Mouse (Mus musculus): ENCODE results near the gene Rbm5. TPM values are rescaled to one million over a fixed set of nuclear protein-coding genes. Genes with fewer than 3 reads are reported as not detected.

Gene Rbm5
- polyA plus RNA-seq, 1 experiment from 2014 or later = 108 TPM

GRCm38 (mm10) chr9:107692785-107693184 lies 78.0 kb downstream of the Rbm5 start:
- no peak for ATAC-seq (replicated peaks; ENCODE audit: low FRiP score, low read depth)
- no peak for TF ChIP-seq CTCF (IDR thresholded peaks at IDR 0.05; ENCODE audit: low read depth)
- no peak overlapping the region for H3K4me3 ChIP-seq (replicated peaks; ENCODE audit: low read depth, low read length)
- peaks cover 37% of the 10 kb centered on the region for H3K36me3 ChIP-seq (ENCODE audit: insufficient read depth, low read length)
- H3K4me1 ChIP-seq (replicated peaks; ENCODE audit: insufficient read depth, low read length) = peaks cover 17% of the 10 kb centered on the region
- H3K4me2 ChIP-seq (ENCODE audit: low read length) = no peak overlapping the region
- no peaks in the 10 kb centered on the region for H3K9me3 ChIP-seq (replicated peaks; ENCODE audit: low read length)
- no peak overlapping the region for H3K9ac ChIP-seq (ENCODE audit: low read depth, low read length)
- no peak for DNase-seq (ENCODE audit: low spot score)
- no peaks in the 10 kb centered on the region for H3K27me3 ChIP-seq (ENCODE audit: insufficient read depth, low read length)
- 68% methylated on average over 5 of the region's 5 CpGs for WGBS
- H3K27ac ChIP-seq = no peak overlapping the region

- H3K27me3 ChIP-seq (ENCODE audit: insufficient read depth, low read length) = no peaks in the 10 kb centered on the region
- 70% methylated on average over 8 of the region's 8 CpGs for WGBS
- DNase-seq (ENCODE audit: low spot score) (no peak), ATAC-seq (replicated peaks; ENCODE audit: low FRiP score, low read depth) (no peak)
- no peak for TF ChIP-seq CTCF (IDR thresholded peaks at IDR 0.05; ENCODE audit: low read depth)
- no peak overlapping the region for H3K27ac ChIP-seq
- no peaks in the 10 kb centered on the region; the same call in 1 of the 2 replicates for H3K4me1 ChIP-seq (replicated peaks; ENCODE audit: insufficient read depth, low read length)
- H3K4me2 ChIP-seq (ENCODE audit: low read length) = no peak overlapping the region
- H3K4me3 ChIP-seq (replicated peaks; ENCODE audit: low read depth, low read length) = no peak overlapping the region
- H3K9ac ChIP-seq (ENCODE audit: low read depth, low read length) = no peak overlapping the region
- no peaks in the 10 kb centered on the region for H3K9me3 ChIP-seq (replicated peaks; ENCODE audit: low read length)
- H3K36me3 ChIP-seq (ENCODE audit: insufficient read depth, low read length) = peaks cover 43% of the 10 kb centered on the region
These were observed 80.4 kb downstream of the Rbm5 start for GRCm38 (mm10) chr9:107690391-107690790.

Other genes with a start within 250 kb of the Rbm5 start
- 53.2 and 54.7 TPM in 2 replicates for gene Tmem115, start 237.1 kb downstream of the Rbm5 start, polyA plus RNA-seq (2015; fragmentation: Nextera tagmentation; extraction: Ambion mirVana)
- gene Cyb561d2, start 228.8 kb downstream of the Rbm5 start, polyA plus RNA-seq (2015; fragmentation: Nextera tagmentation; extraction: Ambion mirVana) = 50.1 and 53.9 TPM in 2 replicates
- gene Nprl2, start 228.8 kb downstream of the Rbm5 start, polyA plus RNA-seq (2015; fragmentation: Nextera tagmentation; extraction: Ambion mirVana) = 43.8 and 45.5 TPM in 2 replicates
- gene Zmynd10, start 223.7 kb downstream of the Rbm5 start, polyA plus RNA-seq (2015; fragmentation: Nextera tagmentation; extraction: Ambion mirVana) = 6.7 and 7.9 TPM in 2 replicates
- 49.8 and 53.6 TPM in 2 replicates for gene Rassf1, start 219.4 kb downstream of the Rbm5 start, polyA plus RNA-seq (2015; fragmentation: Nextera tagmentation; extraction: Ambion mirVana)
- gene Tusc2, start 207.7 kb downstream of the Rbm5 start, polyA plus RNA-seq (2015; fragmentation: Nextera tagmentation; extraction: Ambion mirVana) = 52.1 and 53.0 TPM in 2 replicates
- 87.7 and 88.8 TPM in 2 replicates for gene Hyal2, start 203.1 kb downstream of the Rbm5 start, polyA plus RNA-seq (2015; fragmentation: Nextera tagmentation; extraction: Ambion mirVana)
- gene Hyal1, start 194.1 kb downstream of the Rbm5 start, polyA plus RNA-seq (2015; fragmentation: Nextera tagmentation; extraction: Ambion mirVana) = 5.0 and 6.0 TPM in 2 replicates
- 20.3 and 22.3 TPM in 2 replicates for gene Naa80, start 192.1 kb downstream of the Rbm5 start, polyA plus RNA-seq (2015; fragmentation: Nextera tagmentation; extraction: Ambion mirVana)
- 1.3 and 2.0 TPM in 2 replicates for gene Hyal3, start 190.2 kb downstream of the Rbm5 start, polyA plus RNA-seq (2015; fragmentation: Nextera tagmentation; extraction: Ambion mirVana)
- 28.9 and 29.9 TPM in 2 replicates for gene Ifrd2, start 183.4 kb downstream of the Rbm5 start, polyA plus RNA-seq (2015; fragmentation: Nextera tagmentation; extraction: Ambion mirVana)
- 30.5 and 33.3 TPM in 2 replicates for gene Sema3b, start 161.8 kb downstream of the Rbm5 start, polyA plus RNA-seq (2015; fragmentation: Nextera tagmentation; extraction: Ambion mirVana)
- gene Gnai2, start 135.6 kb downstream of the Rbm5 start, polyA plus RNA-seq (2015; fragmentation: Nextera tagmentation; extraction: Ambion mirVana) = 351 and 359 TPM in 2 replicates
- 12.9 and 14.7 TPM in 2 replicates for gene Slc38a3, start 101.5 kb downstream of the Rbm5 start, polyA plus RNA-seq (2015; fragmentation: Nextera tagmentation; extraction: Ambion mirVana)
- gene Gnat1, start 91.3 kb downstream of the Rbm5 start, polyA plus RNA-seq (2015; fragmentation: Nextera tagmentation; extraction: Ambion mirVana) = 0.89 and 1.2 TPM in 2 replicates
- 16.2 and 17.3 TPM in 2 replicates for gene Sema3f, start 60.5 kb downstream of the Rbm5 start, polyA plus RNA-seq (2015; fragmentation: Nextera tagmentation; extraction: Ambion mirVana)
- gene Rbm6, start 102.2 kb upstream of the Rbm5 start, polyA plus RNA-seq (2015; fragmentation: Nextera tagmentation; extraction: Ambion mirVana) = 40.2 and 46.8 TPM in 2 replicates
- gene Mon1a, start 117.2 kb upstream of the Rbm5 start, polyA plus RNA-seq (2015; fragmentation: Nextera tagmentation; extraction: Ambion mirVana) = 11.1 and 12.7 TPM in 2 replicates
- gene Mst1r, start 135.9 kb upstream of the Rbm5 start, polyA plus RNA-seq (2015; fragmentation: Nextera tagmentation; extraction: Ambion mirVana) = 1.1 and 1.4 TPM in 2 replicates
- gene Actl11, start 157.5 kb upstream of the Rbm5 start, polyA plus RNA-seq (2015; fragmentation: Nextera tagmentation; extraction: Ambion mirVana) = not detected in 2 replicates
- gene Camkv, start 164.7 kb upstream of the Rbm5 start, polyA plus RNA-seq (2015; fragmentation: Nextera tagmentation; extraction: Ambion mirVana) = 0.95 and 1.3 TPM in 2 replicates
- gene Traip, start 179.1 kb upstream of the Rbm5 start, polyA plus RNA-seq (2015; fragmentation: Nextera tagmentation; extraction: Ambion mirVana) = 10.0 and 10.2 TPM in 2 replicates
- 33.2 and 41.6 TPM in 2 replicates for gene Uba7, start 204.5 kb upstream of the Rbm5 start, polyA plus RNA-seq (2015; fragmentation: Nextera tagmentation; extraction: Ambion mirVana)
- 1.3 and 2.0 TPM in 2 replicates for gene Gm20661, start 212.1 kb upstream of the Rbm5 start, polyA plus RNA-seq (2015; fragmentation: Nextera tagmentation; extraction: Ambion mirVana)
- gene Inka1, start 214.9 kb upstream of the Rbm5 start, polyA plus RNA-seq (2015; fragmentation: Nextera tagmentation; extraction: Ambion mirVana) = 63.8 and 66.8 TPM in 2 replicates
- gene Cdhr4, start 221.5 kb upstream of the Rbm5 start, polyA plus RNA-seq (2015; fragmentation: Nextera tagmentation; extraction: Ambion mirVana) = 2.9 and 4.0 TPM in 2 replicates
- gene Gm20662, start 225.4 kb upstream of the Rbm5 start, polyA plus RNA-seq (2015; fragmentation: Nextera tagmentation; extraction: Ambion mirVana) = 0.25 and 0.27 TPM in 2 replicates
- gene Ip6k1, start 231.5 kb upstream of the Rbm5 start, polyA plus RNA-seq (2015; fragmentation: Nextera tagmentation; extraction: Ambion mirVana) = 45.7 and 46.9 TPM in 2 replicates

Data from kidney, postnatal 0 days (tissue).